Mouse (Mus musculus) thymus, postnatal 36 days (tissue): ENCODE data around the gene Mre11a.

ENCODE experiments used
- DNase-seq, 2 experiments: peaks; one replicate each; pipeline ENCODE4 v3.0.0; 2022; ENCODE audit warnings: mixed read lengths in 2 of 2

Mre11a gene

DNA sequence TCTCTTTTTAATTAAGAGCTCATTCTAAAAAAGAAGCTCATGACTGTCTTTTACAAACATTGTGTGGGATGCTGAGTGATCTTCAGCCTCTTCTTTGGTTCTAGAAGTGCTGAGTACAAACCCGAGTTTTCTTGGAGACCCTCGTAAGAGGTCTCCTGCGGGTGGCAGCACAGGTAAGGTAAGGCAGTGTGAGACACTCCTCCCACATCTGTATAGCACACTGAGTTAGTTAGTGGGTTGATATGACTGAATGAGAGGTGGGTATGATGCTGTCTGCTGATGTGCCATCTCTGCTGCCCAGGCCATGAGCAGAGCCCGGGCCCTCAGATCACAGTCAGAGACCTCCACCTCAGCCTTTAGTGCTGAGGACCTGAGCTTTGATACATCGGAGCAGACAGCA lies 40.4 kb downstream of the Mre11a start:
- no peak for DNase-seq

GRCm38 (mm10) chr9:14827875-14828274 lies 43.4 kb downstream of the Mre11a start:
- DNase-seq, result no peak

DNA sequence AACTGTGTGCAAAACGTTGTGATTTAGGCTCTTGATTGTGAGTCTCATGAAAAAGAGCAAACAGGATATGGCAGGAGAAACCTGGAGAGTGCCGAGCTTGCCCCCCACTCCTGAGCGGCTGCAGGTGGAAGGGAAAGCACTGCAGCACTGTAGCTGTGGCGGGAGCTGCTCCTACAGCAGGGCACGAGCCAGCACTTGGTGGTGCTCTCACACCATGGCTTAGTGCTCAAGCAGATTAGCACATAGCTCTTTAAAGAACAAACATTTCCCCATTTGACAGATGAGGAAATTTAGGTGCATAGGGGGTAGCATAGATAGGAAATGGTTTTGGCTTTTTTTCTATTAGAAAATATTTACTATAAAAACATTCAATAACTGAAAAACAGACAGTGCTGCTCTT lies 47.6 kb downstream of the Mre11a start:
- DNase-seq, result no peak

DNA sequence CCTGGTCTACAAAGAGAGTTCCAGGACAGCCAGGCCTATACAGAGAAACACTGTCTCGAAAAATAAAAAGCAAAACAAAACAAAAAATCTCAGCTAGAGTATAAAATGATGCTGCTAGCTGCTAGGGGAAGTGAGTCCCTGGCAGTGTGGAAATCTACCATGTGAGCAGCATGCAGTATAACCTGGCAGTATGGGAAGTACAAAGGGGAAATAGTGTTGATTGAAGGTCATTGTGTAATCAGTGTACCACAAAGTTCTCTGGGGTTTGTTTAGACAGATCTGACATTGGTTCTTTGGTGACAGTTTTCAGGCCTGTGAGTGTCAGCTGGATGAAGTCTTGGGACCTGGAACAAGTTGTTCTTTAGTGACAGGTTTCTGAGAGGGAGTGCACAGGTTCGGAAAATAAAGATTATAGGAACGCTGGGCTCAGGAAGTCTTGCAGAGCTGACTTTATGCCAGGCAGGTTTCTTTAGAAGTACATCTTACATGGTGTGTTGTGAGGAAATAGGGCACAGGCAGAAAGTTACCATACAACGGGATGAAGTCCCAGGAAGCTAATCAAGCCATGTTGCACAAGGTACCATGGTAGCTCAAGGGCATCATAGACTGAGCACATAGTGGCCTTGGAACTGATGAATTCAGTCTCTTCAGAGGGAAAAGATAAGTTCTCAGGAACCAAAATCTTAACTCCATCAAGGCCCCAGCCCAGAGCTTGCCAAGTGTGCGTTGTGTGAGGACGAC lies 51.1 kb downstream of the Mre11a start:
- no peak for DNase-seq

GRCm38 (mm10) chr9:14839527-14839926 lies 55.1 kb downstream of the Mre11a start:
- no peak for DNase-seq

DNA sequence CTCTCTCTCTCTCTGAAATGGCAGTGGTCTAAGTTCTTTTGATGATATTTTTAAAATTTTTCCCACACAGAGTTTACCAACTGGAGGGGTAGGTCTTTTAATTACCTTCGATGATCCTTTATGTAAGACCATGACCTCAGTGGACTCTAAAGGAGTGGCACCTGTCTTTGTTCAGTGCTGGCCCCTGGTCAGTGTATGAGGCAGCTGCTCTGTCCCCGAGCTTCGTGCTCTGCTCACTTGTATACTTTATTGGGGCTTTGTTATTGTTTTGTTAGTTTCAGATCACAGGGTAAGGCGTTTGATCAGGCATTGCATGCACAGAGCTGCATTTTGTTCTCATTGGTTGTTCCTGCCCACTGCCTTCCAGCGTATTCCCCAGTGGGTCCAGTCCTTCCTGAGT lies 55.5 kb downstream of the Mre11a start:
- DNase-seq, result no peak

DNA sequence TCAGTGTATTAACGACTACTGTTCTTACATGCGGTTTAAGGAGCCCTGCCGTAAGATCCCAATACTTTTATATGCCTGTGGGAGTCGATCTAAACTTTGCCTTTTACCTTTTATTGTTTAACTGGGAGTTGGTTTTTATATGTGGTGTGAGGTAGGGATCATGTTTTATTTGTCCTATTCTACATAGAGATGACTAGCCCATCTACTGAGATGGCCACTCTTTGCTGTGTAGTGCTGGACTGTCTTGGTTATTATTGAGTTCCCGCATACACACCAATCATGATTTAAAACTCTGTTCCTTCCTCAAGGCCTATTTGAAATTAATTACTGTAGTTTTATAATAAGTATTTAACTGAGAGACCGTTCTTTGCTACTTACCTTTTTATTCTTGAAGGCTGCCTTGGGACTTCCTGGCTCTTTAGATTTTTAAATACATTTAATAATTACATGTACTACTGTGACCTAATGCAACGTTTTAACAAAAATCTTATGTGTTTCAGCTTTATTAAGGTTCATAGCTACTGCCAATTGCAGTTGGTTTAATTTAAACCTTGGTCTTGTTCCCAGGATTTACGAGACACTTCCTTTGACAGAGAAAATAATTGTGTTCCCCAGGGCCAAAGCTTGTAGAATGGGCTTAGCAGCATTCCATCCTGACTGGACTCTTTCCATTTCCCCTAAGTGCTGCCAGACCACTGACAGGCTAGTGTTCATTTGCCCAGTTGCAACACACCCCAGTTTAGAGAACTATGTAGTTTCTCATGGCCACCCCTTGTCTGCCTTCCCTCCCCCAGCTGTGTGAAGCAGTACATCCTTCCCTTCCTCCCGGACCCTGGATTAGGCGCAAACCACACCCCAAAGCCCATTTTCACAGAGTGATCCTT lies 57.7 kb downstream of the Mre11a start:
- no peak for DNase-seq

GRCm38 (mm10) chr9:14843311-14843857 lies 58.9 kb downstream of the Mre11a start:
- no peak for DNase-seq

GRCm38 (mm10) chr9:14843901-14844300 lies 59.4 kb downstream of the Mre11a start:
- DNase-seq, result no peak

GRCm38 (mm10) chr9:14846428-14846827 lies 62.0 kb downstream of the Mre11a start:
- DNase-seq, result peak in 1 of 2 experiments; percentile 20

GRCm38 (mm10) chr9:14848267-14848935 lies 63.9 kb downstream of the Mre11a start:
- DNase-seq, result no peak

- no peak for DNase-seq
Observed at GRCm38 (mm10) chr9:14854585-14854984, 70.1 kb downstream of the Mre11a start.

DNA sequence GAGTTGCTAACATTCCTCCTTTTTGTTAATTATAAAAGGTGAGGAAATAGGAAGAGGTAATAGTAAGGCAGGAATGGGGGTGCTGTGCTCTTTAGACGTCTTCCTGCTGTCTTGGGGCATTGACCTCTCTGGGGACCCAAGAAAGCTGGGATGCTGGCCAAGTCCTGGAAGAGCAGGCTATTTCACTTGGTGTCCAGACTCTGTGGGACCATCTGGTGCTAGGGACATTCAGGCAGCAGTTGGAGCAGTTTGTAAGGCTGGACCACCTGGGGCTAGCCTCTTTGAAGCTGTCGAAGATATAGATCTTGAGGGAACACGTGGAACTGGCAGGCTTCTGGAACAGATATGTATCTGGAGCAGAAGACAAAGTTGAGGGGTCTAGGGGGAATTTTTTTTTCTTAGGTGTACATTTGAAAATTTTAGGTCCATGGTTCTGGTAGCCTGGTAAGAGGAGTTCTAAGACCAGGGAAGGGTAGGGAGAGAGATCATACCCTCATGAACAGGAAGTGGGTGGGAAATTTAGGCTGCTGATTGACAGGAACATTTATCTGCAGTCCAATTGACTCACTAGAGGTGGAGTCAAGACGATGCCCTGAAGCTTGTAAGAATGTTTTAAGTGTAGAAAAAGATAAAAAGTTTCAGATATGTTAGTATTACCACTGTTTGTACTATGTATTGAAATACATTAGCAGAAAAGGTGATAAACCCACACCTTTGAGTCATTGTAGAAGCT lies 72.6 kb downstream of the Mre11a start:
- DNase-seq, result no peak

DNA sequence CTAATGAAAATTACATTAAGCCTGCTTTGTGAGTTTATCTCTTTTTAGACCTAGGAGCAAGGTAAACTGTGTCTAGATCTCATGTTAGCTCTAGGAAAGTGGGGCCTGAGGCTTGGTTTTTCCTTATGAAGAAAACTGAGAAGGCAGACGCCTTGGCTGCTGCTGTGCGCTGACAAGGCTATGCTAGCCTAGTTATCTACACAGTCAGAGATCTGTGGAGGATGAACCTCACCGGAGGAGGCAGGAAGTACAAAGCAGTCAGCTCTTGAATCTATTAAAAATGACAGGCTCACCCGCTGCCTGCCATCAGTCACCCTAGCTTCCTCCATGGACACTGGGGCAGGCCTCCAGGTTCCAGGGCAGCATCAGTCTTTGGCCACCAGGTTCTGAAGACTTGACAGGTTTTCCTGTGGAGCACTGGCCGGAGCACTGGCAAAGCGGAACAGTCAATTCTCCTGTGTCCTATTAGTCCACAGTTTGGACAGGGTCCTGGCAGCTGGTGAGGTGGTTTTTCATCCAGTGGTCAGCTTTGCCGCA lies 73.8 kb downstream of the Mre11a start:
- DNase-seq, result no peak

GRCm38 (mm10) chr9:14858782-14859181 lies 74.3 kb downstream of the Mre11a start:
- DNase-seq, result no peak

GRCm38 (mm10) chr9:14859868-14860639 lies 75.6 kb downstream of the Mre11a start, which contains the start of gene Gpr83:
Gene Gpr83, plus strand, starts transcription at chr9:14860210.
- DNase-seq, result peak; percentile 38 to 67

DNA sequence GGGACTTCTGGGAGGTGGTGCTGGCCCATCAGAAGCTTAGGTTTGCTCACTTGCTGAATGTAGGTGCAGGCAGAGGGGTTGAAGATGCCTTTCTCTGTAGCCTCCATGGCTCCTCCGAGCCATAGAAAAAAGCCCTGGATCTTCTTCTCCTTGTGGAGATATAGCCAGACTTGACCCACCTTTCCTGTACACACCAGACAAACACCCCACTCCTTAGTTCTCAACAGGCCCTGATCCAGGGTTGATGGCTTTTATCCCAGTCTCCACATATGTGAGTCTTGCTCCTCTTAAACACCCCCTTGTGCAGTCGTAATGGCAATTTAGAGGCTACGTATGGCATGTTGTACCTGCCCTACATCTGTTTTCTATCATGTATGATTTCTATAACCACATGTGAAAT lies 78.7 kb downstream of the Mre11a start:
- DNase-seq, result no peak

DNA sequence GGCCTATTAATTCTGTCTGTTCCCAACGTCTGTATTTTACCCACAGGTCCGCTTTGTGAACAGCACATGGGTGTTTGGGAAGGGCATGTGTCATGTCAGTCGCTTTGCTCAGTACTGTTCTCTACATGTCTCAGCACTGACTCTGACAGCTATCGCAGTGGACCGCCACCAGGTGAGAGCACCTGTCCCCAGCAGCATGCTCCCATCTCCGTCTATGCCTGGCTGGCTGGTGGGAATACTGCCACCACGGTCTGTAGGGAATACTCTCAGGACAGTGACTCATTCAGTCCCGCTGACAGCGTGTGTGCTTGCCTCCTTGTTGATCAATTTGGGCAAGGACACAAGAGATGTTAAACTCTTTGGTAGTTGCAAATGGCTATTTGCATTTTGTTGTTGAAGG lies 80.3 kb downstream of the Mre11a start:
- no peak for DNase-seq

DNA sequence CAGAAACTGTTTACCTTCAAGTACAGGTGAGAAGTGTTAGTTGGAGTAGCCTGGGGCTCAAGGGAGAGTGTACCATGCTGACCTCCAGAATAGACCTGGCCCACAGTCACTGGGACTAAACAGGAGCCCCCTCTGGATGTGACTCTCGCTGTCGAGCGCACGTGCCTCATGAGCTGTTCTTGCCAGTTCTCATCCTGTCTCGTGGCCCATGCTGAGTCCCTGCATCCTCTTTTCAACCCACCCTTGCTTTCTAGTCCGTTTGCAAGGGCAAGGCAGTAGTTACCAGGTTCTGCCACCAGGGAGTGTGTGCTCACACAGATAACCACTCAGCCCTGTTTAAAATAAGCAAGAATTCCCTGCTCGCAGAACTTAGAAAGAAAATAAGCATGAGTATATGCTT lies 82.5 kb downstream of the Mre11a start:
- peak; percentile 72 to 73 for DNase-seq

GRCm38 (mm10) chr9:14868326-14868725 lies 83.9 kb downstream of the Mre11a start:
- DNase-seq, result no peak

DNA sequence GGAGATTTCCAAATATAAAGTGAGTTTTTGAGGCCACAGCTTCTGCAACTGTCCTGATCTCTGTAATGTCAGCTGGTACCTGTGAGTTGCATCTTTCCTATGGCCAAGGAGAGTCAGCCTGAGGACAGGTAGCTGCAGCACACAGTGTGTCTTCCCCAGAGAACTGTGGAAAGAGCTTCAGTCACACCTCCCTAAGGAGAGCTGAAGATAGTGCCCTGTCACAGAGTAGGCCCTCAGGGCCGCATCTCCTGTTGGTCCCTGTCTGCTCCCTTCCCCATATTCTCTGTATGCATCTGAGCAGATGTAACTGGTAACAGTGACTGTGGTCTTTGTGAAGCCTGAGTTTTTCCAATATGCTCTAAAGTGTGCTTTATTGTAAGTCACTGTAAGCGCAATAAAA lies 85.9 kb downstream of the Mre11a start:
- no peak for DNase-seq
